Mouse (Mus musculus): Measurements from ENCODE around the gene 9530053A07Rik. TPM values are rescaled to one million over a fixed set of nuclear protein-coding genes. Genes with fewer than 3 reads are reported as not detected.

Gene 9530053A07Rik
- polyA plus RNA-seq, 1 experiment from 2014 or later = not detected

DNA sequence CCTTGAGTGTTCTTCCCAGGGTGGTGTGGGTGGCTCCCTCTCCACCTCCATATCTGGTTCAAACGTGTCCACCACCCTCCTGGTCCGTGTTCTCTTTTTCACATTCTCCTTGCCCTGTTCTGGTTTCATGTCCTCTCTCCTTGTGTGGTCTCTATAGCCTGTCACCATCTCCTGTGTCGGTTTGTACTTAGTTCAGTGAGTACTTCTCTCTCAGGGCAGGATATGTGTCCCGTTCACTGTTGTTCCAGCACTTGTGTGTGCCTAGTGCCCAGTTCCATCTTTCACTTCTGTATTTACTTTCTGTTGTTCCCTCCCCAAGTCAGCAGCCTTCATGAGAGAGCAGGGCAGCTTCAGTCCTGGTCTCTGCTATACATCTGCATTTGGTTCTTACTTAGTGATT, 46.1 kb downstream of the 9530053A07Rik start:
- H3K4me2 ChIP-seq = no peak overlapping the region
- peaks cover 40% of the 10 kb centered on the region for H3K36me3 ChIP-seq (ENCODE audit: insufficient read depth)
- H3K27ac ChIP-seq (ENCODE audit: low read depth) = no peak overlapping the region
- no peak overlapping the region; the same call in 1 of the 2 replicates for H3K9ac ChIP-seq
- H3K27me3 ChIP-seq (ENCODE audit: insufficient read depth, low read length) = no peaks in the 10 kb centered on the region
- H3K4me1 ChIP-seq (ENCODE audit: insufficient read depth) = peaks cover 8% of the 10 kb centered on the region
- no peak for DNase-seq
- 81% methylated on average over 4 of the region's 4 CpGs for WGBS
- TF ChIP-seq CTCF (IDR thresholded peaks at IDR 0.05; ENCODE audit: low read depth) = no peak
- no peaks in the 10 kb centered on the region for H3K9me3 ChIP-seq (ENCODE audit: low read depth, low read length)
- no peak for ATAC-seq (ENCODE audit: insufficient read depth)
- no peak overlapping the region for H3K4me3 ChIP-seq (ENCODE audit: low read depth, low read length)

DNA sequence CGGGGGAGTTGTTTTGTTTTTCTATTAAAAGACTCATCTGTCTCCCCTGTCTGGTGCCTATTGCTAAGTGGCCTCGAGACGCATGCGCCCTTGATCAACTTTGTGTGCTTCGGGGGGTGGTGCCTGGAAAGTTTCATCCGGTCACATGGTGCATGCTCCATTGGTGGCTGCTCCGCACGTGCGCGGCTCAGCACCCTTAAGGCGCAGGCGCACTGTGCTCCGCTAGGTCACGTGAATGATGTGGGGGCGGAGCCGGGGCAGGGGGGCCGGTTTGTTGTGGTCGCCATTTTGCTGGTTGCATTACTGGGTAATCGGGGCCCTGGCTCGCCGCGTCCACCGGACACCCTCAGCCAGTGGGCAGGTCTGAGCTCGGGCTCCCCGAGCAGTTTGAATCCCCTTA, 50.0 kb downstream of the 9530053A07Rik start, which contains the start of gene Dyrk1b:
Gene Dyrk1b, plus strand, starts transcription at position 242 of the 400 bp plus-strand sequence.
- Histone ChIP-seq H3K9ac (peak within 1 kb of the TSS; percentile 85), H3K36me3 (ENCODE audit: insufficient read depth) (peaks cover 72% of the 10 kb centered on the region), H3K27ac (ENCODE audit: low read depth) (peak within 1 kb of the TSS; percentile 91), H3K4me2 (peak within 1 kb of the TSS; percentile 92), H3K4me1 (ENCODE audit: insufficient read depth) (peaks cover 6% of the 10 kb centered on the region; the same call in 1 of the 2 replicates), H3K4me3 (ENCODE audit: low read depth, low read length) (peak within 1 kb of the TSS; percentile 98), H3K27me3 (ENCODE audit: insufficient read depth, low read length) (no peaks in the 10 kb centered on the region), H3K9me3 (ENCODE audit: low read depth, low read length) (no peaks in the 10 kb centered on the region)
- DNase-seq (peak; percentile 99), ATAC-seq (ENCODE audit: insufficient read depth) (peak; percentile 90)
- 1% methylated on average over 25 of the region's 25 CpGs for WGBS
- no peak for TF ChIP-seq CTCF (IDR thresholded peaks at IDR 0.05; ENCODE audit: low read depth)

DNA sequence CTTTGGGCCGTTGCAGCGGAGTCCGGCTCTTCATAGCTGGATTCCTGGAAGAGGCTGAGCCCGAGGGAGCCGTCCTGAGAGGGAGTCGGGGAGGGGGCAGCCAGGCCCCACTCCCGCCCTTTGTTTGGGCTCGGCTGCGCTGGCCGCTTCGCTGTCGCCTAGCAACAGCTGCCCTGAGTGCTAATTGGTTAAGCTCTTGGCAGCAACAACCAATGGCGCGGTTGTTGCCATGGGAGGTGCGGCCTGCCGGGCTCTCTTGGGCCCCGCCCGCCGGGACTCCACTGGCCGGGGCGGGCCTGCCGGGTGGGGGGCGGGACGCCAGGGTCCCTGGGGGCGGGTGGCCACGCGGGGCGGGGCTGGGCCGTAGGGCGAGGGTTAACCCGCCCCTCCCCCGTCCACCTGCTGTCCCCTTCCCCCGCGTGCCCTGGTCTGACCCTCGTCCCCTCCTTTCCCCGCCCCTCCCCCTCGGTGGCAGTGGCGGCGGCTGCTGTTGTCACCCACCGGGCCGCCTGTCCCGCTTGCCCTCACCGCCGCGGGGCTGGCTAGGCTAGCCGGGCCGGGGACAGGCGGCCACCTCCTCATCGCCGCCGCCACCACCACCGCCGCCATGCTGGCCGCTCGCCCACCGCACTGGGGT, 50.6 kb downstream of the 9530053A07Rik start:
- H3K9ac ChIP-seq = peak overlapping the region; percentile 85
- no peaks in the 10 kb centered on the region for H3K9me3 ChIP-seq (ENCODE audit: low read depth, low read length)
- peak overlapping the region; percentile 91 for H3K27ac ChIP-seq (ENCODE audit: low read depth)
- ATAC-seq (ENCODE audit: insufficient read depth) (peak; percentile 94), DNase-seq (peak; percentile 98)
- H3K4me3 ChIP-seq (ENCODE audit: low read depth, low read length) = peak overlapping the region; percentile 98
- no peaks in the 10 kb centered on the region for H3K27me3 ChIP-seq (ENCODE audit: insufficient read depth, low read length)
- peaks cover 6% of the 10 kb centered on the region; the same call in 1 of the 2 replicates for H3K4me1 ChIP-seq (ENCODE audit: insufficient read depth)
- peaks cover 77% of the 10 kb centered on the region for H3K36me3 ChIP-seq (ENCODE audit: insufficient read depth)
- peak overlapping the region; percentile 92 for H3K4me2 ChIP-seq
- WGBS = under 1% methylated on average over 37 of the region's 56 CpGs
- no peak for TF ChIP-seq CTCF (IDR thresholded peaks at IDR 0.05; ENCODE audit: low read depth)

DNA sequence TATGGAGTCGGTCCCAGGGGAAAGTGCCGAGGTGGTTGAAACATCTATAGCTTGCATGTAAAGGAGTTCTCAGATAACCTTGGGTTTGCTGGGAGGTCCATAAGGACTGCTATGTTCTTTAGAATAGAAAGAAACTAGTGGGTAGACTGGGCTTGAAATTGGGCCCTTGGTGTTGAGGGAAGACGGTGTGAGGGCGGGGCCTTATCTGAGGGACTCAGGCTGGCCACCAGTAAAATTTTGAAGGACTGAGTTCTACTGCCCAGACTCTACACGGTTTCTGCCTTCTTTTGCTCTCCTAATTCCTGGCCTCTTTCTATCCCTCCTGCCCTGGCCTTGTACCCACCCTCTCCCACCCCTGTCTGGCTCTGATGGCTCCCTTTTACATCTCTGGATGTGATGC, 51.6 kb downstream of the 9530053A07Rik start:
- Histone ChIP-seq H3K27me3 (ENCODE audit: insufficient read depth, low read length) (no peaks in the 10 kb centered on the region), H3K4me2 (peak overlapping the region; percentile 92), H3K9ac (no peak overlapping the region; the same call in 1 of the 2 replicates), H3K4me1 (ENCODE audit: insufficient read depth) (peaks cover 6% of the 10 kb centered on the region; the same call in 1 of the 2 replicates), H3K36me3 (ENCODE audit: insufficient read depth) (peaks cover 78% of the 10 kb centered on the region), H3K4me3 (ENCODE audit: low read depth, low read length) (peak overlapping the region; percentile 98), H3K27ac (ENCODE audit: low read depth) (peak overlapping the region; percentile 24; the same call in 1 of the 2 replicates), H3K9me3 (ENCODE audit: low read depth, low read length) (no peaks in the 10 kb centered on the region)
- no peak for TF ChIP-seq CTCF (IDR thresholded peaks at IDR 0.05; ENCODE audit: low read depth)
- 75% methylated on average over 5 of the region's 5 CpGs for WGBS
- DNase-seq = no peak
- ATAC-seq (ENCODE audit: insufficient read depth) = no peak

DNA sequence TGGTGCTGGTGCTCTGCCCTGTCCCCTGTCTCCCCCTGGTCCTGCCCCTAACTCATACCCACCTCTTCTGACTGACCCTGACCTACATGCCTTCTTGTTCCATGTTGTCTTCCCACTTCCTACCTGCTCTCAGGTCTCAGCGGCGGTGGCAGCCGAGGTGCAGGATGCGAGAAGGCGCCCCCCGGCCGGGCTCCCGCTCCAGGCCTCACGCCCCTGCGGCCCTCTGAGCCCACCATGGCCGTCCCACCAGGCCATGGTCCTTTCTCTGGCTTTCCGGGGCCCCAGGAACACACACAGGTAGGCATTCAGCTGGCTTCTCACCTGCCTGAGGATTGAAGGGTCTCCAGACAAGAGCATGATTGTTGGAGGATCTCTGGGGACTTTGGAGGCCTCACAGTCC, 52.1 kb downstream of the 9530053A07Rik start:
- no peak overlapping the region for H3K9ac ChIP-seq
- DNase-seq = no peak
- WGBS = 94% methylated on average over 12 of the region's 12 CpGs
- H3K4me1 ChIP-seq (ENCODE audit: insufficient read depth) = peaks cover 6% of the 10 kb centered on the region; the same call in 1 of the 2 replicates
- no peak for ATAC-seq (ENCODE audit: insufficient read depth)
- H3K9me3 ChIP-seq (ENCODE audit: low read depth, low read length) = no peaks in the 10 kb centered on the region
- TF ChIP-seq CTCF (IDR thresholded peaks at IDR 0.05; ENCODE audit: low read depth) = no peak
- no peak overlapping the region; the same call in 1 of the 2 replicates for H3K4me3 ChIP-seq (ENCODE audit: low read depth, low read length)
- no peak overlapping the region for H3K27ac ChIP-seq (ENCODE audit: low read depth)
- no peaks in the 10 kb centered on the region for H3K27me3 ChIP-seq (ENCODE audit: insufficient read depth, low read length)
- peak overlapping the region; percentile 92 for H3K4me2 ChIP-seq
- H3K36me3 ChIP-seq (ENCODE audit: insufficient read depth) = peaks cover 78% of the 10 kb centered on the region

DNA sequence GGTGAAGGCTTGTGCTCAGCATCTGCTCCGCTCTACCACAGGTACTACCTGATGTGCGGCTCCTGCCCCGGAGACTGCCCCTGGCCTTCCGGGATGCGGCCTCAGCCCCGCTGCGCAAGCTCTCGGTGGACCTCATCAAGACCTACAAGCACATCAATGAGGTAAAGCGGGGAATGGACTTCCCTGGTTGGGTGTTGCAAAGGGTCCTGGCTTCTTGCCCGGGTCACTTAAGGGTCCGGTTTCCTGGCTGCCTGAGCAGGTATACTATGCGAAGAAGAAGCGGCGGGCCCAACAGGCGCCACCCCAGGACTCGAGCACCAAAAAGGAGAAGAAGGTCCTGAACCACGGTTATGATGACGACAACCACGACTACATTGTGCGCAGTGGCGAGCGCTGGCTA, 53.1 kb downstream of the 9530053A07Rik start:
- H3K4me3 ChIP-seq (ENCODE audit: low read depth, low read length) = no peak overlapping the region
- TF ChIP-seq CTCF (IDR thresholded peaks at IDR 0.05; ENCODE audit: low read depth) = no peak
- DNase-seq (no peak), ATAC-seq (ENCODE audit: insufficient read depth) (no peak)
- no peak overlapping the region for H3K27ac ChIP-seq (ENCODE audit: low read depth)
- no peak overlapping the region for H3K4me2 ChIP-seq
- H3K9ac ChIP-seq = no peak overlapping the region
- no peaks in the 10 kb centered on the region for H3K27me3 ChIP-seq (ENCODE audit: insufficient read depth, low read length)
- WGBS = 95% methylated on average over 22 of the region's 22 CpGs
- no peaks in the 10 kb centered on the region for H3K9me3 ChIP-seq (ENCODE audit: low read depth, low read length)
- peaks cover 6% of the 10 kb centered on the region; the same call in 1 of the 2 replicates for H3K4me1 ChIP-seq (ENCODE audit: insufficient read depth)
- H3K36me3 ChIP-seq (ENCODE audit: insufficient read depth) = peaks cover 78% of the 10 kb centered on the region

DNA sequence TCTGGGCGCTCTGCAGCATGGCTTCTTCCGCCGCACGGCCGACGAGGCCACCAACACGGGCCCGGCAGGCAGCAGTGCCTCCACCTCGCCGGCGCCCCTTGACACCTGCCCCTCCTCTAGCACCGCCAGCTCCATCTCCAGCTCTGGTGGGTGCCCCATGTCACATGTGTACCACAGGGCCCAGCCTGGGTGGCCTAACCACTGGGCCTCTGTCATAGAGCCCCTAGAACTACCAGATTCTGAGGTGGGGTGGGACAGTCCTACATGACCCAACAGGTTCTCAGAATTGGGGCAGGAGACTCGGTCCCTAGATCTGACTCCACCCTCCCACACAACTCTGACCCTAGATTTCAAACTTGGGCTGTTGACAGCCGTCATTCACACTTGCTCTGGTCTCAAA, 56.6 kb downstream of the 9530053A07Rik start:
- DNase-seq (no peak), ATAC-seq (ENCODE audit: insufficient read depth) (no peak)
- TF ChIP-seq CTCF (IDR thresholded peaks at IDR 0.05; ENCODE audit: low read depth) = no peak
- 88% methylated on average over 14 of the region's 14 CpGs for WGBS
- Histone ChIP-seq H3K9ac (no peak overlapping the region), H3K4me1 (ENCODE audit: insufficient read depth) (no peaks in the 10 kb centered on the region), H3K9me3 (ENCODE audit: low read depth, low read length) (no peaks in the 10 kb centered on the region), H3K27me3 (ENCODE audit: insufficient read depth, low read length) (no peaks in the 10 kb centered on the region), H3K27ac (ENCODE audit: low read depth) (no peak overlapping the region), H3K4me2 (no peak overlapping the region), H3K4me3 (ENCODE audit: low read depth, low read length) (no peak overlapping the region), H3K36me3 (ENCODE audit: insufficient read depth) (peaks cover 97% of the 10 kb centered on the region)

Measured in lung, embryonic 14.5 days (tissue).